Mouse (Mus musculus): ENCODE measurements around the gene Olfr1223.
"Not testable (repeated sequence)": the region's sequence is repeated elsewhere in the genome, so short reads cannot be mapped to it uniquely, and the experiment has no call there.

Gene Olfr1223

GRCm38 (mm10) chr2:89151460-89151859 lies at the start of gene Olfr1223:
TSS of gene Olfr1223 (minus strand) at chr2:89151560.
- DNase-seq (ENCODE audit: low spot score in 2 of 2), result no peak

- DNase-seq (ENCODE audit: low spot score in 2 of 2), result no peak
Observed at GRCm38 (mm10) chr2:89199948-89200347, 48.6 kb upstream of the Olfr1223 start, which contains the start of gene Olfr1226. TSS of gene Olfr1226 (minus strand) at chr2:89200048.

- no peak for DNase-seq (ENCODE audit: low spot score in 2 of 2)
Observed at GRCm38 (mm10) chr2:89196325-89196982, 45.1 kb upstream of the Olfr1223 start.

- DNase-seq (ENCODE audit: low spot score in 2 of 2), result no peak
Observed at GRCm38 (mm10) chr2:89174569-89174968, 23.2 kb upstream of the Olfr1223 start, which contains the start of gene Olfr1225. TSS of gene Olfr1225 (minus strand) at chr2:89174669.

- DNase-seq (ENCODE audit: low spot score in 2 of 2), result not testable (repeated sequence)
Observed at GRCm38 (mm10) chr2:89164711-89165110, 13.4 kb upstream of the Olfr1223 start.

- not testable (repeated sequence) for DNase-seq (ENCODE audit: low spot score in 2 of 2)
Observed at GRCm38 (mm10) chr2:89163991-89164390, 12.6 kb upstream of the Olfr1223 start, which contains the start of gene Olfr1224-ps1. TSS of gene Olfr1224-ps1 (minus strand) at chr2:89164091.

GRCm38 (mm10) chr2:89132954-89133353 lies 18.4 kb downstream of the Olfr1223 start, which contains the start of gene Olfr1222:
TSS of gene Olfr1222 (minus strand) at chr2:89133054.
- no peak for DNase-seq (ENCODE audit: low spot score in 2 of 2)

- no peak for DNase-seq (ENCODE audit: low spot score in 2 of 2)
Observed at GRCm38 (mm10) chr2:89117183-89117582, 34.2 kb downstream of the Olfr1223 start, which contains the start of gene Olfr1221. TSS of gene Olfr1221 (minus strand) at chr2:89117283.

GRCm38 (mm10) chr2:89106735-89107134 lies 44.6 kb downstream of the Olfr1223 start, which contains the start of gene Olfr1220:
TSS of gene Olfr1220 (minus strand) at chr2:89106835.
- no peak for DNase-seq (ENCODE audit: low spot score in 2 of 2)

- no peak for DNase-seq (ENCODE audit: low spot score in 2 of 2)
Observed at GRCm38 (mm10) chr2:89105651-89106050, 45.7 kb downstream of the Olfr1223 start.

GRCm38 (mm10) chr2:89093848-89094247 lies 57.5 kb downstream of the Olfr1223 start:
- DNase-seq (ENCODE audit: low spot score in 2 of 2), result no peak

All from cerebellum, postnatal 4 days (tissue).